Mouse (Mus musculus): ENCODE measurements around the gene 4933427D14Rik.

DNA sequence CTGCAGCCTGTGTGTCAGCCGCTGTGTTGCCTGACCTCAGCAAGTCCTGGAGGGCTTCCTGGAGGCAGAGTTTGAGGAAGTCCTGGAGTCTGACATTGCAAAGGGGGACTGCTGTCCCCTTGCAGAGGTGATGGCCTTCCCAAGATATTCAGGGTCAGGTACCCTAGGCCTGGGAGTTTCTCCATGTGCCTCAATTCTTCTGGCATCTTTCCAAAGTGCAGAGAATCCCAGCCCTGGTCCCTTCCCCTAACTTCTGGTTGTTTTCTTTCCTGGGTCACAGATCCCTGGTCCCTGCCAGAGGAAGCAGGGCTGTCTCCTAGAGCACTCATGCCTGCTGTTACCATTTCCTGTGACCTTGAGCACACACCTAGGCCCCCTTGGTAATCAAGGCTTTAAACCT is 75.6 kb downstream of the 4933427D14Rik start:
- TF ChIP-seq HCFC1 (IDR thresholded peaks at IDR 0.05; ENCODE audit: borderline replicate concordance, insufficient read depth, low read length) (no peak), CHD2 (IDR thresholded peaks at IDR 0.05; ENCODE audit: low read depth, low read length) (no peak)

Data from ES-E14 (cell line).